Mouse (Mus musculus) stomach, embryonic 16.5 days (tissue): ENCODE data around the gene Fmn2. TPM values are rescaled to one million over a fixed set of nuclear protein-coding genes. Genes with fewer than 3 reads are reported as not detected.

Experiments
- ATAC-seq: fragments of 200-750 bp; cut with Nextera tagmentation; 2 replicates; pipeline ENCODE4 v1.8.0; 2017; ENCODE audit warnings: moderate number of reproducible peaks, moderate TSS enrichment; ENCODE audit not compliant: insufficient read depth, low FRiP score
- H3K27ac ChIP-seq: fragments of 300-500 bp; sonication (generic); 2 replicates; pipeline ENCODE4 v1.5.1; 2014; ENCODE audit warnings: low read length
- H3K27me3 ChIP-seq: fragments of 300-500 bp; sonication (generic); 2 replicates; pipeline ENCODE4 v1.6.1; 2014; ENCODE audit warnings: low read length, control low read depth, mixed read lengths; ENCODE audit not compliant: control insufficient read depth, insufficient read depth
- H3K36me3 ChIP-seq: fragments of 300-500 bp; sonication (generic); 2 replicates; pipeline ENCODE4 v1.6.1; 2014; ENCODE audit warnings: low read length; ENCODE audit not compliant: control insufficient read depth, insufficient read depth
- H3K4me1 ChIP-seq: fragments of 300-500 bp; sonication (generic); 2 replicates; pipeline ENCODE4 v1.6.1; 2014; ENCODE audit warnings: low read length, control low read depth, mixed read lengths; ENCODE audit not compliant: control insufficient read depth, insufficient read depth
- H3K4me2 ChIP-seq: fragments of 300-500 bp; sonication (generic); 2 replicates; pipeline ENCODE4 v1.6.1; 2014; ENCODE audit warnings: low read depth, low read length, mixed read lengths
- H3K4me3 ChIP-seq: fragments of 300-500 bp; sonication (generic); replicated peaks from 2 replicates; pipeline ENCODE4 v1.5.1; 2014; ENCODE audit warnings: mild to moderate bottlenecking, low read length
- H3K9ac ChIP-seq: fragments of 300-500 bp; sonication (generic); 2 replicates; pipeline ENCODE4 v1.6.1; 2014; ENCODE audit warnings: low read length
- H3K9me3 ChIP-seq: fragments of 300-500 bp; sonication (generic); replicated peaks from 2 replicates; pipeline ENCODE4 v1.6.1; 2016; ENCODE audit warnings: low read length, control low read depth; ENCODE audit not compliant: control insufficient read depth
- WGBS: fragments of 180-500 bp; shearing (Covaris S2); extraction: QIAGEN DNeasy Blood & Tissue Kit; methylation state at CpG from one replicate; pipeline ENCODE4 v1.1.7; 2014; 5-methylcytosine and 5-hydroxymethylcytosine counted together
- polyA plus RNA-seq: library from polyadenylated mRNA; unstranded; fragments of >200 nt; fragmentation: Nextera tagmentation; extraction: Ambion mirVana; gene quantifications from 2 replicates; pipeline ENCODE4 v1.2.1, GENCODE M21; 2015

The Fmn2 gene
- 0.61 and 0.89 TPM in 2 replicates for polyA plus RNA-seq

- Histone ChIP-seq H3K27me3 (no peaks in the 10 kb centered on the region; the same call in 1 of the 2 replicates), H3K4me2 (peak within 1 kb of the TSS; percentile 99), H3K27ac (peak within 1 kb of the TSS; percentile 14; the same call in 1 of the 2 replicates), H3K36me3 (no peaks in the 10 kb centered on the region), H3K4me1 (peaks cover 11% of the 10 kb centered on the region), H3K9me3 (no peaks in the 10 kb centered on the region), H3K9ac (peak within 1 kb of the TSS; percentile 71), H3K4me3 (peak within 1 kb of the TSS; percentile 59)
- peak; percentile 91 for ATAC-seq
- WGBS = 0% methylated on average over 29 of the region's 29 CpGs
Observed at GRCm38 (mm10) chr1:174501661-174502030, at the start of gene Fmn2. Fmn2 (plus strand) TSS chr1:174501825.

- Histone ChIP-seq H3K9me3 (no peaks in the 10 kb centered on the region), H3K27ac (no peak overlapping the region), H3K4me1 (no peaks in the 10 kb centered on the region), H3K27me3 (no peaks in the 10 kb centered on the region), H3K4me2 (no peak overlapping the region), H3K4me3 (no peak overlapping the region), H3K9ac (no peak overlapping the region), H3K36me3 (no peaks in the 10 kb centered on the region)
- ATAC-seq = no peak
- 83% methylated on average over 2 of the region's 2 CpGs for WGBS
Observed at GRCm38 (mm10) chr1:174455100-174455499, 46.5 kb upstream of the Fmn2 start.

GRCm38 (mm10) chr1:174465385-174465784 lies 36.2 kb upstream of the Fmn2 start:
- ATAC-seq = no peak
- WGBS = 77% methylated on average over 3 of the region's 3 CpGs
- H3K27me3 ChIP-seq = no peaks in the 10 kb centered on the region
- no peaks in the 10 kb centered on the region for H3K36me3 ChIP-seq
- H3K9me3 ChIP-seq = no peaks in the 10 kb centered on the region
- no peak overlapping the region for H3K4me3 ChIP-seq
- no peak overlapping the region for H3K9ac ChIP-seq
- H3K27ac ChIP-seq = no peak overlapping the region
- no peaks in the 10 kb centered on the region for H3K4me1 ChIP-seq
- H3K4me2 ChIP-seq = no peak overlapping the region

- Histone ChIP-seq H3K27ac (no peak overlapping the region), H3K36me3 (no peaks in the 10 kb centered on the region), H3K4me2 (no peak overlapping the region), H3K9ac (no peak overlapping the region), H3K9me3 (no peaks in the 10 kb centered on the region), H3K4me3 (no peak overlapping the region), H3K27me3 (no peaks in the 10 kb centered on the region), H3K4me1 (no peaks in the 10 kb centered on the region)
- ATAC-seq = no peak
- 36% methylated on average over 2 of the region's 2 CpGs for WGBS
Observed at GRCm38 (mm10) chr1:174466240-174466639, 35.4 kb upstream of the Fmn2 start.

GRCm38 (mm10) chr1:174469736-174470135 lies 31.9 kb upstream of the Fmn2 start:
- no peak overlapping the region for H3K27ac ChIP-seq
- H3K27me3 ChIP-seq = no peaks in the 10 kb centered on the region
- 7% methylated on average over 6 of the region's 6 CpGs for WGBS
- no peak overlapping the region for H3K9ac ChIP-seq
- H3K9me3 ChIP-seq = no peaks in the 10 kb centered on the region
- H3K4me1 ChIP-seq = no peaks in the 10 kb centered on the region
- no peak for ATAC-seq
- H3K36me3 ChIP-seq = no peaks in the 10 kb centered on the region
- H3K4me2 ChIP-seq = no peak overlapping the region
- no peak overlapping the region for H3K4me3 ChIP-seq

GRCm38 (mm10) chr1:174482567-174482966 lies 19.1 kb upstream of the Fmn2 start:
- Histone ChIP-seq H3K9ac (no peak overlapping the region), H3K4me1 (no peaks in the 10 kb centered on the region), H3K27ac (no peak overlapping the region), H3K27me3 (no peaks in the 10 kb centered on the region), H3K9me3 (no peaks in the 10 kb centered on the region), H3K36me3 (no peaks in the 10 kb centered on the region), H3K4me3 (no peak overlapping the region), H3K4me2 (no peak overlapping the region)
- WGBS = 91% methylated on average over 6 of the region's 6 CpGs
- no peak for ATAC-seq

GRCm38 (mm10) chr1:174500064-174500463 lies 1.6 kb upstream of the Fmn2 start:
- H3K4me2 ChIP-seq = no peak overlapping the region
- H3K9me3 ChIP-seq = no peaks in the 10 kb centered on the region
- ATAC-seq = no peak
- H3K4me1 ChIP-seq = peaks cover 11% of the 10 kb centered on the region
- 58% methylated on average over 4 of the region's 4 CpGs for WGBS
- H3K27ac ChIP-seq = no peak overlapping the region
- H3K27me3 ChIP-seq = no peaks in the 10 kb centered on the region; the same call in 1 of the 2 replicates
- no peaks in the 10 kb centered on the region for H3K36me3 ChIP-seq
- no peak overlapping the region for H3K4me3 ChIP-seq
- no peak overlapping the region for H3K9ac ChIP-seq

GRCm38 (mm10) chr1:174501011-174501410 lies 614 bp upstream of the Fmn2 start:
- Histone ChIP-seq H3K4me1 (peaks cover 11% of the 10 kb centered on the region), H3K9ac (no peak overlapping the region), H3K27me3 (no peaks in the 10 kb centered on the region; the same call in 1 of the 2 replicates), H3K4me2 (peak overlapping the region; percentile 99; the same call in 1 of the 2 replicates), H3K9me3 (no peaks in the 10 kb centered on the region), H3K27ac (no peak overlapping the region), H3K4me3 (no peak overlapping the region), H3K36me3 (no peaks in the 10 kb centered on the region)
- 45% methylated on average over 1 of the region's 1 CpGs for WGBS
- ATAC-seq = no peak

GRCm38 (mm10) chr1:174502031-174502845 lies 613 bp downstream of the Fmn2 start:
- Histone ChIP-seq H3K27ac (peak overlapping the region; percentile 14; the same call in 1 of the 2 replicates), H3K36me3 (no peaks in the 10 kb centered on the region), H3K9ac (peak overlapping the region; percentile 71), H3K4me3 (peak overlapping the region; percentile 59), H3K27me3 (no peaks in the 10 kb centered on the region; the same call in 1 of the 2 replicates), H3K9me3 (no peaks in the 10 kb centered on the region), H3K4me1 (peaks cover 11% of the 10 kb centered on the region), H3K4me2 (peak overlapping the region; percentile 99)
- ATAC-seq = peak; percentile 39; the same call in 1 of the 2 replicates
- under 1% methylated on average over 40 of the region's 40 CpGs for WGBS
